Mouse (Mus musculus): Measurements from ENCODE around the gene Dok1. TPM values are rescaled to one million over a fixed set of nuclear protein-coding genes. Genes with fewer than 3 reads are reported as not detected.

Gene Dok1
- total and polyA plus RNA-seq, 3 experiments, result 18.7 to 22.3 TPM; not detected in 1

- TF ChIP-seq SIN3A (IDR thresholded peaks at IDR 0.05; ENCODE audit: low read length), result peak; percentile 99
- peak; percentile 95 for TF ChIP-seq RAD21 (IDR thresholded peaks at IDR 0.05; ENCODE audit: low read depth, low read length)
- 0 out of 2 replicates have a peak, but pooled peaks have one; percentile 1 for TF ChIP-seq MYB (IDR thresholded peaks at IDR 0.05; ENCODE audit: low read depth, low read length)
- peak; percentile 41; the same call in 1 of the 2 replicates for TF ChIP-seq TAL1 (IDR thresholded peaks at IDR 0.05; ENCODE audit: low read length)
- peak; percentile 10; the same call in 1 of the 2 replicates for TF ChIP-seq ZKSCAN1 (IDR thresholded peaks at IDR 0.05; ENCODE audit: low read depth, low read length)
- peak; percentile 36 to 72; a peak in 2 of 4 replicates for TF ChIP-seq EP300 (IDR thresholded peaks at IDR 0.05; ENCODE audit: low read depth in 1 of 2, low read length in 2 of 2)
- no peak for TF ChIP-seq CHD2 (IDR thresholded peaks at IDR 0.05; ENCODE audit: low read length)
- TF ChIP-seq GATA1 (IDR thresholded peaks at IDR 0.05; ENCODE audit: low read depth, low read length), result peak; percentile 76
- peak in 1 of 2 experiments; percentile 75; a peak in 2 of 4 replicates for TF ChIP-seq POLR2A (IDR thresholded peaks at IDR 0.05; ENCODE audit: control insufficient read depth in 1 of 2, insufficient read depth in 1 of 2, low read depth in 1 of 2, low read length in 2 of 2, poor library complexity in 1 of 2)
- no peak for TF ChIP-seq UBTF (IDR thresholded peaks at IDR 0.05; ENCODE audit: borderline replicate concordance, insufficient read depth, low read depth, low read length)
- peak; percentile 87 for TF ChIP-seq TBP (IDR thresholded peaks at IDR 0.05; ENCODE audit: low read depth, low read length)
- TF ChIP-seq ELF1 (IDR thresholded peaks at IDR 0.05; ENCODE audit: low read depth, low read length), result peak; percentile 5; the same call in 1 of the 2 replicates
- no peak for TF ChIP-seq POLR2AphosphoS5 (IDR thresholded peaks at IDR 0.05; ENCODE audit: borderline replicate concordance, low read depth, low read length)
- peak; percentile 71; the same call in 1 of the 2 replicates for TF ChIP-seq GABPA (IDR thresholded peaks at IDR 0.05; ENCODE audit: low read depth, low read length)
- TF ChIP-seq POLR2AphosphoS2 (IDR thresholded peaks at IDR 0.05; ENCODE audit: low read length), result peak; percentile 55; the same call in 1 of the 2 replicates
- peak; percentile 39; the same call in 1 of the 2 replicates for TF ChIP-seq KAT2A (conservative IDR thresholded peaks at IDR 0.05; ENCODE audit: low read depth, low read length)
Measured at GRCm38 (mm10) chr6:82996740-82997315, 36.4 kb downstream of the Dok1 start (continued).

- no peak overlapping the region for H3K27ac ChIP-seq (ENCODE audit: control insufficient read depth, low read depth, low read length)
Measured at GRCm38 (mm10) chr6:82994372-82994771, 38.9 kb downstream of the Dok1 start.

More at GRCm38 (mm10) chr6:82994372-82994771, 38.9 kb downstream of the Dok1 start:
- Histone ChIP-seq H3K9me3 (replicated peaks; ENCODE audit: insufficient read depth, low read length) (no peaks in the 10 kb centered on the region), H3K27me3 (ENCODE audit: control insufficient read depth in 1 of 2, insufficient read depth in 2 of 2, low read length in 2 of 2) (peaks cover 9 to 18% of the 10 kb centered on the region in 2 experiments), H3K9ac (ENCODE audit: control insufficient read depth, low read depth, low read length, poor library complexity, severe bottlenecking) (no peak overlapping the region), H3K36me3 (ENCODE audit: control insufficient read depth in 1 of 2, insufficient read depth in 2 of 2, low read length in 2 of 2) (peaks cover 0 to 12% of the 10 kb centered on the region in 2 experiments; a peak in 2 of 4 replicates), H3K79me2 (ENCODE audit: control insufficient read depth, insufficient read depth, low read length, poor library complexity) (no peaks in the 10 kb centered on the region), H3K4me1 (ENCODE audit: control insufficient read depth in 1 of 2, insufficient read depth in 2 of 2, low read length in 2 of 2) (peaks cover 0 to 13% of the 10 kb centered on the region in 2 experiments; a peak in 3 of 4 replicates), H3K4me3 (ENCODE audit: control insufficient read depth in 1 of 2, insufficient read depth in 1 of 2, low read depth in 2 of 2, low read length in 2 of 2) (no peak overlapping the region)
- TF ChIP-seq SMC3 (IDR thresholded peaks at IDR 0.05; ENCODE audit: low read depth, low read length), result no peak
- TF ChIP-seq HCFC1 (IDR thresholded peaks at IDR 0.05; ENCODE audit: low read depth, low read length), result no peak
- TF ChIP-seq EP300 (IDR thresholded peaks at IDR 0.05; ENCODE audit: low read depth in 1 of 2, low read length in 2 of 2), result no peak
- TF ChIP-seq JUND (IDR thresholded peaks at IDR 0.05; ENCODE audit: low read depth, low read length), result no peak
- no peak for TF ChIP-seq ELF1 (IDR thresholded peaks at IDR 0.05; ENCODE audit: low read depth, low read length)
- TF ChIP-seq ZKSCAN1 (IDR thresholded peaks at IDR 0.05; ENCODE audit: low read depth, low read length), result no peak
- TF ChIP-seq USF2 (IDR thresholded peaks at IDR 0.05; ENCODE audit: borderline replicate concordance in 1 of 2, insufficient read depth in 1 of 2, low read depth in 1 of 2, low read length in 2 of 2), result no peak
- TF ChIP-seq KAT2A (conservative IDR thresholded peaks at IDR 0.05; ENCODE audit: low read depth, low read length), result no peak
- no peak for TF ChIP-seq TAL1 (IDR thresholded peaks at IDR 0.05; ENCODE audit: low read length)
- no peak for TF ChIP-seq MXI1 (IDR thresholded peaks at IDR 0.05; ENCODE audit: low read depth, low read length)
- no peak for TF ChIP-seq POLR2AphosphoS2 (IDR thresholded peaks at IDR 0.05; ENCODE audit: low read length)
- no peak for TF ChIP-seq GATA1 (IDR thresholded peaks at IDR 0.05; ENCODE audit: low read depth, low read length)
- TF ChIP-seq NELFE (IDR thresholded peaks at IDR 0.05; ENCODE audit: low read depth, low read length), result no peak
- no peak for TF ChIP-seq BHLHE40 (IDR thresholded peaks at IDR 0.05; ENCODE audit: borderline replicate concordance, low read depth, low read length)
- TF ChIP-seq TCF12 (IDR thresholded peaks at IDR 0.05; ENCODE audit: low read depth, low read length), result no peak
- no peak for TF ChIP-seq MYB (IDR thresholded peaks at IDR 0.05; ENCODE audit: low read depth, low read length)
- no peak for TF ChIP-seq ZNF384 (IDR thresholded peaks at IDR 0.05; ENCODE audit: low read depth, low read length)
- TF ChIP-seq POLR2A (IDR thresholded peaks at IDR 0.05; ENCODE audit: control insufficient read depth in 1 of 2, insufficient read depth in 1 of 2, low read depth in 1 of 2, low read length in 2 of 2, poor library complexity in 1 of 2), result no peak
- no peak for TF ChIP-seq UBTF (IDR thresholded peaks at IDR 0.05; ENCODE audit: borderline replicate concordance, insufficient read depth, low read depth, low read length)
- no peak for TF ChIP-seq MYC (IDR thresholded peaks at IDR 0.05; ENCODE audit: low read depth, low read length)
- DNase-seq (ENCODE audit: low read depth, low spot score), result no peak
